Mouse (Mus musculus) E14TG2a.4 (cell line): ENCODE data around the gene Ssr3.

ENCODE experiments used
- CTCF ChIP-seq: conservative IDR thresholded peaks from 2 replicates; pipeline ENCODE4 v1.5.1; 2014; ENCODE audit warnings: low read length
- NANOG ChIP-seq: IDR thresholded peaks from 2 replicates; pipeline ENCODE4 v1.6.1; 2014; ENCODE audit warnings: borderline replicate concordance, low read length, mixed read lengths
- POU5F1 ChIP-seq: IDR thresholded peaks from 2 replicates; pipeline ENCODE4 v1.6.1; 2014; ENCODE audit warnings: low read length, borderline replicate concordance

- no peak for TF ChIP-seq CTCF
- TF ChIP-seq POU5F1, result no peak
- no peak for TF ChIP-seq NANOG
Measured at GRCm38 (mm10) chr3:65358841-65359240, 33.6 kb downstream of the Ssr3 start.
